Mouse (Mus musculus): Measurements from ENCODE around the gene Akap8. TPM values are rescaled to one million over a fixed set of nuclear protein-coding genes. Genes with fewer than 3 reads are reported as not detected.

Gene Akap8
- total and polyA plus RNA-seq, 3 experiments = 77.9 to 127 (median 101) TPM

DNA sequence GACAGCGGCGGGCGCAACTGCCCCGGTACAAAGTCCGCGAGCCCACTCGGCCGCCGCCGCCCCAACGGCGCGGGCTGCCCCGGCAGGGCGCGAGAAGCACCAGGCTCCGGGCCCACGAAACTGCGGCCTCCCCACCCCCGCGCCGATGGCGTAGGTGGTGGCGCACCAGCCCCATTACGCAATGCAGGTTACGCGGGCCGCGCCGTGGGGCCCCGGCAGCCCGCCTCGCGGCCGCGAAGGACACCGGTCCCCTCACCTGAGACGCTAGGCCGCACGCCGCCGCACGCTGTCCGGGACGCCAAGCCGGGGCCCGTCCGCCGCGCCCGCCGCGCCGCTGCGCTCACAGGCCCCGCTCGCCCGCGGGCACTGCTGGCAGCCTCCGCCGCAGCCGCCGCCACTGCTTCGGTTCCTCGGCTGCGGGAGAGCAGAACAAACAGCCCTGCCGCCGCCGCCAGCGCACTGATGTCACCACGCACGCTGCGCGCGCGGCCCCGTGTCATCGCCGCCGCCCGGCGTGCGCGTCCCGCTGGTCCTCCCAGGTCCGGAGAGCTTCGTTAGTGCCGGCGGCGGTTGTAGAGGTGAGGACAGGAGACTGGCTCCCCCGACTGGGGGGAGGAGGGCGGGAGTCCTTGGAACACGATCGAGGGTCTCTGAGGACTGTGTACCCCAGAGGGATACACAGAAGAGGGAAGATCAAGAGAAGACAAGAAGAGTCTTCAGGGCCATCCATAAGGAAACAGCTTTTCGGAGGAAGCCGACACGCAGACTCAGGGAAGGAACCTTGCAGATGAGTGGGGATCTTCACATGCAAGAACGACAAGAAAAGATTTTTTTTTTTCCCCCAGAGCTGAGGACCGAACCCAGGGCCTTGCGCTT, 36.5 kb downstream of the Akap8 start, which contains the start of gene Brd4 (continued):
- no peak for TF ChIP-seq UBTF (IDR thresholded peaks at IDR 0.05; ENCODE audit: borderline replicate concordance, insufficient read depth, low read depth, low read length)
- peak; percentile 67 for TF ChIP-seq MXI1 (IDR thresholded peaks at IDR 0.05; ENCODE audit: low read depth, low read length)
- peak; percentile 93 to 96 for TF ChIP-seq POLR2A (IDR thresholded peaks at IDR 0.05; ENCODE audit: control insufficient read depth in 1 of 2, insufficient read depth in 1 of 2, low read depth in 1 of 2, low read length in 2 of 2, poor library complexity in 1 of 2)
- no peak for TF ChIP-seq ELF1 (IDR thresholded peaks at IDR 0.05; ENCODE audit: low read depth, low read length)
- peak; percentile 46; the same call in 1 of the 2 replicates for TF ChIP-seq TBP (IDR thresholded peaks at IDR 0.05; ENCODE audit: low read depth, low read length)
- TF ChIP-seq NRF1 (IDR thresholded peaks at IDR 0.05; ENCODE audit: insufficient read depth, low read depth, low read length, poor library complexity, severe bottlenecking) = peak; percentile 67
- TF ChIP-seq BHLHE40 (IDR thresholded peaks at IDR 0.05; ENCODE audit: borderline replicate concordance, low read depth, low read length) = no peak
- 0 out of 2 replicates have a peak, but pooled peaks have one; percentile 27 for TF ChIP-seq USF1 (IDR thresholded peaks at IDR 0.05; ENCODE audit: low read depth, low read length)
- no peak for TF ChIP-seq JUND (IDR thresholded peaks at IDR 0.05; ENCODE audit: low read depth, low read length)
- peak; percentile 85 for TF ChIP-seq POLR2AphosphoS2 (IDR thresholded peaks at IDR 0.05; ENCODE audit: low read length)
- TF ChIP-seq USF2 (IDR thresholded peaks at IDR 0.05; ENCODE audit: borderline replicate concordance in 1 of 2, insufficient read depth in 1 of 2, low read depth in 1 of 2, low read length in 2 of 2) = no peak
- peak; percentile 5; the same call in 1 of the 2 replicates for TF ChIP-seq MYB (IDR thresholded peaks at IDR 0.05; ENCODE audit: low read depth, low read length)
- TF ChIP-seq ZNF384 (IDR thresholded peaks at IDR 0.05; ENCODE audit: low read depth, low read length) = no peak
- no peak for TF ChIP-seq MAFK (IDR thresholded peaks at IDR 0.05; ENCODE audit: borderline replicate concordance, low read depth, low read length)
- peak; percentile 5; the same call in 1 of the 2 replicates for TF ChIP-seq ETS1 (IDR thresholded peaks at IDR 0.05; ENCODE audit: low read depth, low read length)

DNA sequence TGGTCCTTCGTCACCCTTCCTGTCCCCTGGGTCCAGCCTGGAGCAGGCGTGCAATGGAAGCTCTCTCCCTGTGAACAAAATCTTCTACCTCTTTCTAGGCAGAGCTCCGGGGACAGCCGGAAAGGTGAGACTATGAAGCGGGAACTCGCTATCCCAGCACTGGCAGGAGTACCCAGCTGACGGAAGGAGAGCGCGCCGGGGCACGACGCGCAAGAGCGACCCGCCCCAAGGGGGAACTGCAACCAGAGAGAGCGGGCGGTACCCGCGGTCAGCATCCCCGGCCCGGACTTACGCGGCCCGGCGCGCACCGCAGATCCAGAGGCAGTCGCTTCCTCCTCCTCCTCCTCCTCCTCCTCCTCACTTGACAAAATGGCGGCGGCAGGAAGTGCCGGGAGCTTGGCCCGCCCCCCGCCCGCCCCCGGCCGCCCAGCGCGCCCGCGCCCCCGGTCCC, 37.2 kb downstream of the Akap8 start:
- peaks cover 58% of the 10 kb centered on the region for H3K79me2 ChIP-seq (ENCODE audit: control insufficient read depth, insufficient read depth, low read length, poor library complexity)

More for the DNA sequence above, 37.2 kb downstream of the Akap8 start:
- no peaks in the 10 kb centered on the region for H3K9me3 ChIP-seq (replicated peaks; ENCODE audit: insufficient read depth, low read length)
- no peak for TF ChIP-seq USF2 (IDR thresholded peaks at IDR 0.05; ENCODE audit: borderline replicate concordance in 1 of 2, insufficient read depth in 1 of 2, low read depth in 1 of 2, low read length in 2 of 2)
- peak; percentile 46 for TF ChIP-seq ELF1 (IDR thresholded peaks at IDR 0.05; ENCODE audit: low read depth, low read length)
- TF ChIP-seq TCF12 (IDR thresholded peaks at IDR 0.05; ENCODE audit: low read depth, low read length) = 0 out of 2 replicates have a peak, but pooled peaks have one; percentile 13
- peak; percentile 55 for TF ChIP-seq HCFC1 (IDR thresholded peaks at IDR 0.05; ENCODE audit: low read depth, low read length)
- H3K27ac ChIP-seq (ENCODE audit: control insufficient read depth, low read depth, low read length) = peak overlapping the region; percentile 84
- peak overlapping the region; percentile 89 for H3K9ac ChIP-seq (ENCODE audit: control insufficient read depth, low read depth, low read length, poor library complexity, severe bottlenecking)
- DNase-seq (ENCODE audit: low read depth, low spot score) = peak; percentile 78
- H3K27me3 ChIP-seq (ENCODE audit: control insufficient read depth in 1 of 2, insufficient read depth in 2 of 2, low read length in 2 of 2) = no peaks in the 10 kb centered on the region
- peaks cover 0 to 40% of the 10 kb centered on the region in 2 experiments; a peak in 2 of 4 replicates for H3K36me3 ChIP-seq (ENCODE audit: control insufficient read depth in 1 of 2, insufficient read depth in 2 of 2, low read length in 2 of 2)
- peaks cover 10 to 12% of the 10 kb centered on the region in 2 experiments for H3K4me1 ChIP-seq (ENCODE audit: control insufficient read depth in 1 of 2, insufficient read depth in 2 of 2, low read length in 2 of 2)
- peak overlapping the region; percentile 67 to 69 for H3K4me3 ChIP-seq (ENCODE audit: control insufficient read depth in 1 of 2, insufficient read depth in 1 of 2, low read depth in 2 of 2, low read length in 2 of 2)
